Mouse (Mus musculus): ENCODE measurements around the gene Ptpn14. TPM values are rescaled to one million over a fixed set of nuclear protein-coding genes. Genes with fewer than 3 reads are reported as not detected.

The Ptpn14 gene
- polyA plus RNA-seq, 1 experiment: 13.6 TPM

- no peak overlapping the region for H3ac ChIP-seq (ENCODE audit: control insufficient read depth, insufficient read length)
- TF ChIP-seq TCF12 (IDR thresholded peaks at IDR 0.05; ENCODE audit: insufficient read depth, poor library complexity, severe bottlenecking) (no peak), SRF (IDR thresholded peaks at IDR 0.05; ENCODE audit: control insufficient read depth, insufficient read length, low read depth) (no peak), MAX (IDR thresholded peaks at IDR 0.05; ENCODE audit: low read depth) (no peak), USF1 (IDR thresholded peaks at IDR 0.05; ENCODE audit: low read depth) (no peak), TCF3 (IDR thresholded peaks at IDR 0.05; ENCODE audit: insufficient read length, low read depth) (no peak), POLR2A (IDR thresholded peaks at IDR 0.05; ENCODE audit: insufficient read length, low read depth) (no peak), MYOD1 (IDR thresholded peaks at IDR 0.05; ENCODE audit: control insufficient read depth in 1 of 3, insufficient read length in 2 of 3, low read depth in 2 of 3) (no peak), POLR2AphosphoS2 (IDR thresholded peaks at IDR 0.05; ENCODE audit: insufficient read length, low read depth) (no peak), REST (IDR thresholded peaks at IDR 0.05; ENCODE audit: insufficient read depth, insufficient read length) (no peak), CEBPB (IDR thresholded peaks at IDR 0.05; ENCODE audit: insufficient read depth, poor library complexity, severe bottlenecking) (no peak), MYOG (IDR thresholded peaks at IDR 0.05; ENCODE audit: control insufficient read depth in 1 of 3, insufficient read depth in 1 of 3, insufficient read length in 2 of 3, low read depth in 2 of 3) (no peak), E2F4 (IDR thresholded peaks at IDR 0.05; ENCODE audit: insufficient read depth) (no peak)
- peaks cover 11% of the 10 kb centered on the region for H3K79me2 ChIP-seq (ENCODE audit: control insufficient read depth, insufficient read depth)
- H3K4me2 ChIP-seq (ENCODE audit: low read depth): no peak overlapping the region
- no peaks in the 10 kb centered on the region for H3K27me3 ChIP-seq (ENCODE audit: control insufficient read depth, insufficient read depth, insufficient read length)
- H3K36me3 ChIP-seq (ENCODE audit: control insufficient read depth, insufficient read depth): no peaks in the 10 kb centered on the region
- no peak overlapping the region for H3K4me3 ChIP-seq
Observed at GRCm38 (mm10) chr1:189926279-189926678, 198.2 kb downstream of the Ptpn14 start.

Other genes starting within 250 kb of the Ptpn14 start
- gene Cenpf, start 40.2 kb upstream of the Ptpn14 start, polyA plus RNA-seq (2012; fragmentation: generic; extraction: Trizol): 2.2 TPM
- 57.7 TPM for gene Smyd2, start 194.1 kb downstream of the Ptpn14 start, polyA plus RNA-seq (2012; fragmentation: generic; extraction: Trizol)

Data from myocyte (in vitro differentiated cells).